Mouse (Mus musculus) hindbrain, embryonic 12.5 days (tissue): ENCODE measurements around the gene Tex101. TPM values are rescaled to one million over a fixed set of nuclear protein-coding genes. Genes with fewer than 3 reads are reported as not detected.

Experiments used
- ATAC-seq: fragments of 200-750 bp; cut with Nextera tagmentation; 2 replicates; pipeline ENCODE4 v1.8.0; 2017; ENCODE audit warnings: moderate TSS enrichment; ENCODE audit not compliant: low FRiP score
- H3K27ac ChIP-seq: fragments of 300-500 bp; sonication (generic); 2 replicates; pipeline ENCODE4 v1.5.1; 2016; ENCODE audit warnings: mild to moderate bottlenecking
- H3K27me3 ChIP-seq: fragments of 300-500 bp; sonication (generic); 2 replicates; pipeline ENCODE4 v1.6.1; 2016; ENCODE audit warnings: mild to moderate bottlenecking
- H3K36me3 ChIP-seq: fragments of 300-500 bp; sonication (generic); 2 replicates; pipeline ENCODE4 v1.6.1; 2016; ENCODE audit warnings: mild to moderate bottlenecking
- H3K4me1 ChIP-seq: fragments of 300-500 bp; sonication (generic); 2 replicates; pipeline ENCODE4 v1.6.1; 2016
- H3K4me2 ChIP-seq: fragments of 300-500 bp; sonication (generic); replicated peaks from 2 replicates; pipeline ENCODE4 v1.6.1; 2016; ENCODE audit warnings: mild to moderate bottlenecking
- H3K4me3 ChIP-seq: fragments of 300-500 bp; sonication (generic); 2 replicates; pipeline ENCODE4 v1.5.1; 2016; ENCODE audit warnings: mild to moderate bottlenecking
- H3K9ac ChIP-seq: fragments of 300-500 bp; sonication (generic); 2 replicates; pipeline ENCODE4 v1.6.1; 2016; ENCODE audit warnings: mild to moderate bottlenecking, moderate library complexity
- H3K9me3 ChIP-seq: fragments of 300-500 bp; sonication (generic); replicated peaks from 2 replicates; pipeline ENCODE4 v1.6.1; 2016; ENCODE audit warnings: mild to moderate bottlenecking
- WGBS: fragments of 180-500 bp; shearing (Covaris S2); methylation state at CpG from one replicate; pipeline ENCODE4 v1.1.7; 2016; 5-methylcytosine and 5-hydroxymethylcytosine counted together
- polyA plus RNA-seq: library from polyadenylated mRNA; unstranded; fragments of >200 nt; fragmentation: Nextera tagmentation; extraction: Ambion mirVana; gene quantifications from 2 replicates; pipeline ENCODE4 v1.2.1, GENCODE M21; 2016

Tex101 gene
- polyA plus RNA-seq, 1 experiment from 2014 or later = not detected

DNA sequence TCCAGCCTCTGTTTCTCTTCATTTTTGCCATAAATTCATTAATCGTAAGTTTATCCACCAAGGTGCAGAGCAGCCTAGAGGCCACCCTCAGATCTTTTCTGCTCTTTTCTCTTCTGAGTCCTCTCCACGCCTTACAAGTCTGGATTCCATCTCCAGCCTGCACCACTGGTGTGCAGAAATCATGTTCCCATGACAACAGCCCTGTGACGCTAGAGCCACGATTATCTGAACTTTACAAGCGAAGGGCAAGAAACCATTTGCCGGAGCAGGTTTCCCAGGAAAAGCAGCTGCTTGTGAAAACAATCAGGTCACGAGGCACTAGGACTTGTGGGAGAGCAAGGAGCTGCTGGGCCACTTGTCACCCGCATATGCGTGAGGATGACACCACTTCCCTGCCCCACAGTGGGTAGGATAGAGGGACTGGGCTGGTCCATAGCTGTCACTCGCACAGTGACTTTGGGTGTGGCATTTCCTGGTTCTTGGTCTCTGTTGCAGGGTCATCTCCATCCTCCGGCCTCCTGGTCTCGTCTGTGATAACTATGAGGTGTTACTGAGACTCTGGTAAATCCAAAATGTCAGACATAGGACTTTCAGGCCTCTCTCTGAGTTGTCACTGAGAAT is 16.6 kb downstream of the Tex101 start:
- Histone ChIP-seq H3K27me3 (no peaks in the 10 kb centered on the region), H3K4me2 (no peak overlapping the region), H3K27ac (no peak overlapping the region), H3K4me3 (no peak overlapping the region), H3K36me3 (no peaks in the 10 kb centered on the region), H3K9ac (no peak overlapping the region), H3K9me3 (no peaks in the 10 kb centered on the region), H3K4me1 (no peaks in the 10 kb centered on the region)
- ATAC-seq = no peak
- WGBS = 64% methylated on average over 12 of the region's 12 CpGs

- no peak overlapping the region for H3K4me3 ChIP-seq
- H3K9me3 ChIP-seq = 0 out of 2 replicates have a peak, but pooled peaks cover 3% of the 10 kb centered on the region
- no peaks in the 10 kb centered on the region for H3K27me3 ChIP-seq
- H3K4me2 ChIP-seq = no peak overlapping the region
- no peaks in the 10 kb centered on the region for H3K4me1 ChIP-seq
- H3K36me3 ChIP-seq = no peaks in the 10 kb centered on the region
- H3K27ac ChIP-seq = no peak overlapping the region
- H3K9ac ChIP-seq = no peak overlapping the region
- no peak for ATAC-seq
- 32% methylated on average over 7 of the region's 7 CpGs for WGBS
Measured at GRCm38 (mm10) chr7:24653681-24654080, 22.8 kb downstream of the Tex101 start.

DNA sequence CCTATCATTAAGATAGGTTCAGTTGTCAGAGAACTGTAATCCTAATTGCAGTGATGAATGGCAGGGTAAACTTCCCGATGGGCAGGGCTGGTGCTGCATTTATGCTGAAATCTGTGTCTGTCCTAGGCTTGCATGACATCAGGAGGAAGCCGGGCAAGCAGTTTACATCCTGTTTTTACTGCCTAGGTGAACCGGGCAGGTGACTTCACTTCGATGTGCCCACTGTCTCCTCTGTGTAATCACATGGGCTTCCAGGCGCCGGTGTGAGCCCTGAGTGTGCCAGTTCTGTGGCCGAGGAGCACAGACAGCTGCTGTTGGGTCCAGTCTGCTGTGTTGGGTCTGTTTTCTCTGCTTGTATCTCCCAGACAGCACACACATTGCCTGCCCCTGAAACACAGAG is 30.0 kb downstream of the Tex101 start:
- 82% methylated on average over 7 of the region's 7 CpGs for WGBS
- H3K9ac ChIP-seq = no peak overlapping the region

GRCm38 (mm10) chr7:24644996-24645395 is 31.5 kb downstream of the Tex101 start:
- H3K9me3 ChIP-seq = no peaks in the 10 kb centered on the region
- no peak for ATAC-seq
- no peak overlapping the region for H3K9ac ChIP-seq
- H3K27ac ChIP-seq = no peak overlapping the region
- no peaks in the 10 kb centered on the region for H3K4me1 ChIP-seq
- H3K4me3 ChIP-seq = no peak overlapping the region
- peaks cover 15% of the 10 kb centered on the region for H3K27me3 ChIP-seq
- no peak overlapping the region for H3K4me2 ChIP-seq
- WGBS = 80% methylated on average over 7 of the region's 7 CpGs
- H3K36me3 ChIP-seq = no peaks in the 10 kb centered on the region

More for the DNA sequence above, 30.0 kb downstream of the Tex101 start:
- Histone ChIP-seq H3K36me3 (no peaks in the 10 kb centered on the region), H3K4me1 (no peaks in the 10 kb centered on the region), H3K27me3 (peaks cover 3% of the 10 kb centered on the region; the same call in 1 of the 2 replicates), H3K27ac (no peak overlapping the region), H3K4me3 (no peak overlapping the region), H3K9me3 (0 out of 2 replicates have a peak, but pooled peaks cover 1% of the 10 kb centered on the region), H3K4me2 (no peak overlapping the region)
- no peak for ATAC-seq

DNA sequence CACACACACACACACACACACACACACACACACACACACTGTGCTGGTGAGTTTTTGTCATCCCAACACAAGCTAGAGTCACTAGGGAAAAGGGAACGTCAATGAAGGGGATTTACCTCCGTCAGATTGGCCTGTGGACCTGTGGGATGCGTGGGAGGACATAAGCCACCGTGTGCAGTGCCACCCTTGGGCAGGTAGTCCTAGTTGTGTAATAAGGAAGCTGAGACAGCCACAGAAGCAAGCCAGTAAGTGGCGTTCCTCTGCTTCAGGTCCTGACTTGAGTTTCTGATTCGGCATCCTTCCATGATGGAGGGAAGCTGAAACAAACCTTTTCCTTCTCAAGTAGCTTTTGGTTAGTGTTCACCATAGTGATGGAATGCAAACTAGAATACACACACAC is 32.0 kb downstream of the Tex101 start:
- Histone ChIP-seq H3K4me2 (no peak overlapping the region), H3K9me3 (no peaks in the 10 kb centered on the region), H3K9ac (no peak overlapping the region), H3K4me3 (no peak overlapping the region), H3K4me1 (no peaks in the 10 kb centered on the region), H3K27me3 (peaks cover 20% of the 10 kb centered on the region), H3K36me3 (no peaks in the 10 kb centered on the region), H3K27ac (no peak overlapping the region)
- no peak for ATAC-seq
- 84% methylated on average over 6 of the region's 6 CpGs for WGBS

DNA sequence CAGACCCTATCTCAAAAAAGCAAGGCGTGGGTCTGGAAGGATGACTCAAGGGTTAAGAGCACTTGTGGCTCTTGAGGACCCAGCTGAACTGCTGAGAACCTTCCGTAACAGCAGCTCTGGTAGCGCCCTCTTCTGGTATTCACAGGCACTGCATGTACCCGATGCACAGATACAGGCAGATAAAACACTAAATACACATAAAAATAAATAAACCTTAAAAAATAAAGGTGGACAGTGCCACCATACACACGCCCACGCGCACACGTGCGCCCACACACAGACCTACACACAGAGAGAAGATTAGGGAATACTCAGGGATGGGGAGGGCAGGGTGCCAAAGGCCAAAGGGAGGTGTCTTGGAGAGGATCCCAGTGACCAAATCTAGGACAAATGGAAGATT is 34.0 kb downstream of the Tex101 start:
- H3K9me3 ChIP-seq = no peaks in the 10 kb centered on the region
- WGBS = 5% methylated on average over 9 of the region's 9 CpGs
- no peak overlapping the region for H3K27ac ChIP-seq
- no peaks in the 10 kb centered on the region for H3K36me3 ChIP-seq
- peaks cover 40% of the 10 kb centered on the region for H3K27me3 ChIP-seq
- H3K4me3 ChIP-seq = no peak overlapping the region
- H3K4me1 ChIP-seq = peaks cover 11% of the 10 kb centered on the region
- no peak overlapping the region for H3K4me2 ChIP-seq
- H3K9ac ChIP-seq = no peak overlapping the region
- no peak for ATAC-seq

- ATAC-seq = no peak
- no peak overlapping the region for H3K4me2 ChIP-seq
- no peak overlapping the region for H3K9ac ChIP-seq
- WGBS = 64% methylated on average over 13 of the region's 13 CpGs
- H3K27me3 ChIP-seq = peaks cover 60% of the 10 kb centered on the region
- peaks cover 22% of the 10 kb centered on the region for H3K4me1 ChIP-seq
- H3K27ac ChIP-seq = no peak overlapping the region
- H3K4me3 ChIP-seq = no peak overlapping the region
- no peaks in the 10 kb centered on the region for H3K9me3 ChIP-seq
- no peaks in the 10 kb centered on the region for H3K36me3 ChIP-seq
Measured at GRCm38 (mm10) chr7:24640450-24640849, 36.0 kb downstream of the Tex101 start.

DNA sequence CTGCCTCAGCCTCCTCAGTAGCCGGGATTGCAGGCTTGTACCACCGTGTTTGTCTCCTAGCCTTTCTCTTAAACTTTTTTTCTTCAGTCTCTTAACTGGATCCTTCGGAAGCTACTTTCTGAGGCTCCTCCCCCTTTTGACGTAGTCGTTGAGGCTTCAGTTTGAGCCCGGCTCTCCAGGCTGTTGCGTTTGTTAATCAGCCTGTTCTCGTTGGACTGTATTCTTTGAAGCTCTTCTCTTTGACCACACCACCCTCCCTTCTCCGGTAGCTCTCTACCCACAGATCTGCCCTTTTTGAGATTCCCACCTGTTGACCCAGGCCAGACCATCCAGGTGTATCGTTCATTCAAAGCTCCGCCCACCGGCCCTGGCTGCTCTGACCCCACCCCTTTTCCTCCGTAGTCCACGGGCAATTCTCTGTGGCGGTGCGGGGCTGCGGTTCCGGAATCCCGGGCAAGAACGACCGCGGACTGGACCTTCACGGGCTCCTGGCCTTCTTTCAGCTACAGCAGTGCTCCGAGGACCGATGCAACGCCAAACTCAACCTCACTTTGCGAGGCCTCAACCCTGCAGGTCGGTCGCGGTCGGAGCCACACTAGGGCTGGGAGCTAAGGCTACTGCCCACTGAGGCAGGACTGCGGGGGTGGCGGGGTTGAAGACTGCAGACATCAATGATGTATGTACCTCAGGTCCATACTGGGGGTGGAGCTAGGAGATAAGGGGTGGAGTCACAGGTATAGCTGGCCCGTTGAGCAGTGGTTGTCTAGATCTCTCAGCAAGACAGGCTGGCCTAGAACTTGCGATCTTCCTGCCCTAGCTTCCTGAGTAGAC is 38.2 kb downstream of the Tex101 start:
- ATAC-seq = 0 out of 2 replicates have a peak, but pooled peaks have one; percentile 26
- H3K4me1 ChIP-seq = peaks cover 22% of the 10 kb centered on the region
- WGBS = 3% methylated on average over 35 of the region's 35 CpGs
- H3K27me3 ChIP-seq = peaks cover 66% of the 10 kb centered on the region
- H3K9me3 ChIP-seq = no peaks in the 10 kb centered on the region; the same call in 1 of the 2 replicates
- no peak overlapping the region for H3K9ac ChIP-seq
- H3K4me3 ChIP-seq = peak overlapping the region; percentile 30
- H3K4me2 ChIP-seq = peak overlapping the region; percentile 55
- H3K27ac ChIP-seq = no peak overlapping the region
- H3K36me3 ChIP-seq = no peaks in the 10 kb centered on the region

- peak; percentile 35; the same call in 1 of the 2 replicates for ATAC-seq
- Histone ChIP-seq H3K4me3 (peak overlapping the region; percentile 30; the same call in 1 of the 2 replicates), H3K4me2 (peak overlapping the region; percentile 55), H3K9ac (no peak overlapping the region), H3K36me3 (no peaks in the 10 kb centered on the region), H3K27ac (no peak overlapping the region), H3K4me1 (peaks cover 22% of the 10 kb centered on the region), H3K9me3 (no peaks in the 10 kb centered on the region; the same call in 1 of the 2 replicates), H3K27me3 (peaks cover 66% of the 10 kb centered on the region)
- 2% methylated on average over 17 of the region's 18 CpGs for WGBS
Measured at GRCm38 (mm10) chr7:24637046-24637445, 39.4 kb downstream of the Tex101 start.

DNA sequence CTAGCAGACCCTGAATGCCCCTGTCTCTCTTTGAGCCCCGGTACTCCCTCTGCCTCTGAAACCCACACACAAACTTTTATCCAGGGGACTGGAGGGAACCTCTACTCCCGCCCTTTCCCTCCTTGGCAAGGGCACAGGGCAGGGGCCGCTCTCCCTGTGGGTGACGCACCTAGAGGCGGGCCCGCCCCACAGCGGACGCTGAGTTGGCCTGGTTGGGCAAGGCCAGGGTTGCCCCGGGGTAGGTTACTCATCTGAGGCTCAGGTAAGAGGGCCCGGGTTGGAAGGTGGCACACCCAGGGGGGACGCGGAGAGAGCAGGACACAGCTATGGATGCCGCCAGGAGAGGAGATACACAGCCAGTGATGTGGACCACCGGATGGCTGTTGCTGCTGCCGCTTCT is 40.2 kb downstream of the Tex101 start, which contains the start of gene Lypd3:
Lypd3 (plus strand) TSS at position 287 of the 400 bp plus-strand sequence.
- Histone ChIP-seq H3K4me1 (peaks cover 22% of the 10 kb centered on the region), H3K9me3 (no peaks in the 10 kb centered on the region; the same call in 1 of the 2 replicates), H3K27ac (no peak within 1 kb of the TSS), H3K4me3 (peak within 1 kb of the TSS; percentile 30; the same call in 1 of the 2 replicates), H3K27me3 (peaks cover 61% of the 10 kb centered on the region), H3K4me2 (peak within 1 kb of the TSS; percentile 55), H3K9ac (no peak within 1 kb of the TSS), H3K36me3 (no peaks in the 10 kb centered on the region)
- WGBS = 16% methylated on average over 15 of the region's 15 CpGs
- ATAC-seq = no peak

DNA sequence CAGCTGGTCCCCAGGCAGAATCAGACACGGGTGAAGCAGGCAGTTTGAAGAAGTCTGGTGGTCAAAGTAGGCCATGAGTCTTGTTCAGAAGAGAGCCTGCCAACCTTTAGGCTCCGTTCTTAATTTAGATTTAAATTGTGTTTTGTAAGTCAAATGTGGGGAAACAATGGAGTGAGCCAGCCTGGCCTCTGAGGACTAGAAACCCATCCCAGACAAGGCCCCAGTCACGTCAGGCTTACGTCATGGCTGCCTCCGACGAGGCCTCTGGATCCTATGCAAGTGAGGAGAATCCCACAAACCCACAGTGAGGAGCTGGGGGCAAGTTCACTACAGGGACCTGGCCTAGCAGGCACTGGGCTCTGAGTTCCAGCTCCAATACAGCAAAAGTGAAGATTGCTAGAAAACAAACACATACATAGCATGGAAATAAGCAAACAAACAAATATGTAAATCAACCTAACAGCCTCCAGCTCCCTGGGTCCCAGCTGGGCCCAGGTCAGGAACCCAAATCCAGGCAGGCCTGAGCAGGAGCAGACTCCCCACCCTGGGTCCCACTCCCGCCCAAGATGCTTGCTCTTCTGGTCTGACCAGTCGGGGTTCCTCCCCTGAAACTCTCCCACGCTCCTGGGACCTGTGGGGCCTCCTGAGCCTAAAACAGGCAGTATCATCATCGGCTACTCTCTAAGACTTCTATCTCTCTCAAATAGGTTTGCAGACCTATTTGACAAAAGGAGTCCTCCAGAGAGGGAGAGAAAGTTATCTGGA is 46.2 kb downstream of the Tex101 start:
- H3K27ac ChIP-seq = no peak overlapping the region
- no peak overlapping the region for H3K4me3 ChIP-seq
- H3K36me3 ChIP-seq = no peaks in the 10 kb centered on the region
- WGBS = 65% methylated on average over 10 of the region's 10 CpGs
- peaks cover 18% of the 10 kb centered on the region for H3K27me3 ChIP-seq
- no peaks in the 10 kb centered on the region; the same call in 1 of the 2 replicates for H3K9me3 ChIP-seq
- no peak for ATAC-seq
- no peak overlapping the region for H3K4me2 ChIP-seq
- peaks cover 6% of the 10 kb centered on the region; the same call in 1 of the 2 replicates for H3K4me1 ChIP-seq
- H3K9ac ChIP-seq = no peak overlapping the region

DNA sequence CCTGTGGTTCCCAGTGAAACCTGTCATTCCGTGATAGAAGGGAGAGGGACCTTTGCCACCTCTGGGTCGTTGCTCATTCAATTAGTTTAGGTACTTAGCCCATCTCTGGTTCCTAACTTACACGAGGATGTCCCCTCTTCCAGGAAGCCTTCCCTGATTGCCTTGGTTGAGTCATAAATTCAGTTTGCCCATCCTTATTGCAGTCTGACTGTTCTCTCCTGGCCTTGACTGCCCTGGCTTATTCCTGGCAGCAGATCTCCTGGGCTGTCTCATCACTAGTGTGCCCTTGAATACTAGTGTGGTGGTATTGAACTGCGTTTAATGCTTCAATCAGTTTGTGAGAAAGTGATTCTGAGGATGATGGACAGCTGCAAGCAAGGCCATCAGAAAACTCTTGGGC is 46.8 kb downstream of the Tex101 start:
- no peak for ATAC-seq
- H3K36me3 ChIP-seq = no peaks in the 10 kb centered on the region
- no peaks in the 10 kb centered on the region; the same call in 1 of the 2 replicates for H3K9me3 ChIP-seq
- no peak overlapping the region for H3K4me2 ChIP-seq
- no peak overlapping the region for H3K4me3 ChIP-seq
- H3K9ac ChIP-seq = no peak overlapping the region
- H3K4me1 ChIP-seq = peaks cover 6% of the 10 kb centered on the region; the same call in 1 of the 2 replicates
- 74% methylated on average over 4 of the region's 4 CpGs for WGBS
- H3K27me3 ChIP-seq = peaks cover 16% of the 10 kb centered on the region
- no peak overlapping the region for H3K27ac ChIP-seq
